Mouse (Mus musculus): ENCODE measurements at regions not wholly inside any gene's neighbourhood (a gene's known extent, or its start where the extent isn't known, plus 50 kb on each side); places are given as distances from the start of the nearest gene placed in this dataset.

- DNase-seq (ENCODE audit: low read depth, low spot score), result no peak
These were observed 631.8 kb upstream of the Gm21961 start for GRCm38 (mm10) chr15:65646470-65646869.

GRCm38 (mm10) chr15:65639484-65639883, 624.8 kb upstream of the Gm21961 start:
- DNase-seq (ENCODE audit: low read depth, low spot score), result no peak

GRCm38 (mm10) chr15:65637520-65638184, 622.9 kb upstream of the Gm21961 start:
- DNase-seq (ENCODE audit: low read depth, low spot score), result peak; percentile 68

- DNase-seq (ENCODE audit: low read depth, low spot score), result no peak
These were observed 617.7 kb upstream of the Gm21961 start for GRCm38 (mm10) chr15:65632440-65632839.

- DNase-seq (ENCODE audit: low read depth, low spot score), result no peak
These were observed 615.8 kb upstream of the Gm21961 start for GRCm38 (mm10) chr15:65630476-65630875.

GRCm38 (mm10) chr15:65592718-65593477, 578.2 kb upstream of the Gm21961 start:
- no peak for DNase-seq (ENCODE audit: low read depth, low spot score)

GRCm38 (mm10) chr15:65585566-65585965, 570.9 kb upstream of the Gm21961 start:
- DNase-seq (ENCODE audit: low read depth, low spot score), result no peak

GRCm38 (mm10) chr15:65579353-65579752, 564.6 kb upstream of the Gm21961 start:
- DNase-seq (ENCODE audit: low read depth, low spot score), result no peak

- no peak for DNase-seq (ENCODE audit: low read depth, low spot score)
These were observed 553.2 kb upstream of the Gm21961 start for GRCm38 (mm10) chr15:65567931-65568330.

GRCm38 (mm10) chr15:65557846-65558835, 543.4 kb upstream of the Gm21961 start:
- DNase-seq (ENCODE audit: low read depth, low spot score), result peak; percentile 26

GRCm38 (mm10) chr15:65549046-65549445, 534.3 kb upstream of the Gm21961 start:
- no peak for DNase-seq (ENCODE audit: low read depth, low spot score)

GRCm38 (mm10) chr15:65535606-65536005, 520.9 kb upstream of the Gm21961 start:
- no peak for DNase-seq (ENCODE audit: low read depth, low spot score)

- DNase-seq (ENCODE audit: low read depth, low spot score), result no peak
These were observed 517.5 kb upstream of the Gm21961 start for GRCm38 (mm10) chr15:65532241-65532640.

- DNase-seq (ENCODE audit: low read depth, low spot score), result no peak
These were observed 488.0 kb upstream of the Gm21961 start for GRCm38 (mm10) chr15:65502656-65503055.

- DNase-seq (ENCODE audit: low read depth, low spot score), result no peak
These were observed 464.2 kb upstream of the Gm21961 start for GRCm38 (mm10) chr15:65478940-65479339.

- peak; percentile 26 for DNase-seq (ENCODE audit: low read depth, low spot score)
These were observed 440.6 kb upstream of the Gm21961 start for GRCm38 (mm10) chr15:65455203-65455816.

GRCm38 (mm10) chr15:65452258-65453028, 437.7 kb upstream of the Gm21961 start:
- no peak for DNase-seq (ENCODE audit: low read depth, low spot score)

- no peak for DNase-seq (ENCODE audit: low read depth, low spot score)
These were observed 405.0 kb upstream of the Gm21961 start for GRCm38 (mm10) chr15:65419736-65420135.
